Mouse (Mus musculus) CH12F3 (cell line): ENCODE measurements around the gene Stk32c.

Experiments used
- in situ Hi-C: fragments of 300-500 bp; cut with MboI; formaldehyde crosslinking; loops from 2 replicates; pipeline ENCODE4 v1.14.3; 2020; ENCODE audit warnings: low sequenced_read_pairs

The Stk32c gene

GRCm38 (mm10) chr7:139101286-139101804, 111.8 kb downstream of the Stk32c start:
- in situ Hi-C loops = no loop called here

GRCm38 (mm10) chr7:139100531-139101095, 112.5 kb downstream of the Stk32c start:
- in situ Hi-C loops = no loop called here

- in situ Hi-C loops = no loop called here
Observed at GRCm38 (mm10) chr7:139096399-139096798, 116.7 kb downstream of the Stk32c start.

GRCm38 (mm10) chr7:139095282-139095681, 117.8 kb downstream of the Stk32c start:
- in situ Hi-C loops = no loop called here

- in situ Hi-C loops = no loop called here
Observed at GRCm38 (mm10) chr7:139094761-139095160, 118.3 kb downstream of the Stk32c start.

GRCm38 (mm10) chr7:139093781-139094180, 119.3 kb downstream of the Stk32c start:
- in situ Hi-C loops = no loop called here

GRCm38 (mm10) chr7:139093124-139093523, 120.0 kb downstream of the Stk32c start:
- in situ Hi-C loops = no loop called here

GRCm38 (mm10) chr7:139092676-139093075, 120.4 kb downstream of the Stk32c start:
- in situ Hi-C loops = no loop called here

- in situ Hi-C loops = no loop called here
Observed at GRCm38 (mm10) chr7:139091681-139092080, 121.4 kb downstream of the Stk32c start.

GRCm38 (mm10) chr7:139089892-139090874, 122.9 kb downstream of the Stk32c start:
- in situ Hi-C loops = no loop called here

- in situ Hi-C loops = no loop called here
Observed at GRCm38 (mm10) chr7:139087801-139088200, 125.3 kb downstream of the Stk32c start.

- in situ Hi-C loops = no loop called here
Observed at GRCm38 (mm10) chr7:139086195-139087158, 126.6 kb downstream of the Stk32c start.

- in situ Hi-C loops = no loop called here
Observed at GRCm38 (mm10) chr7:139085629-139086194, 127.4 kb downstream of the Stk32c start, which contains the start of gene Dpysl4. TSS of gene Dpysl4 (plus strand) at chr7:139086001.

- in situ Hi-C loops = no loop called here
Observed at GRCm38 (mm10) chr7:139084316-139084715, 128.8 kb downstream of the Stk32c start.

GRCm38 (mm10) chr7:139082281-139082680, 130.8 kb downstream of the Stk32c start:
- in situ Hi-C loops = no loop called here

GRCm38 (mm10) chr7:139081158-139081557, 131.9 kb downstream of the Stk32c start:
- in situ Hi-C loops = no loop called here

- in situ Hi-C loops = no loop called here
Observed at GRCm38 (mm10) chr7:139080714-139081113, 132.4 kb downstream of the Stk32c start.

GRCm38 (mm10) chr7:139079141-139079540, 134.0 kb downstream of the Stk32c start:
- in situ Hi-C loops = no loop called here

- in situ Hi-C loops = no loop called here
Observed at GRCm38 (mm10) chr7:139078181-139078580, 134.9 kb downstream of the Stk32c start.

- in situ Hi-C loops = no loop called here
Observed at GRCm38 (mm10) chr7:139077283-139077682, 135.8 kb downstream of the Stk32c start.
